Mouse (Mus musculus): ENCODE data around the gene Tmem69.

The Tmem69 gene

GRCm38 (mm10) chr4:116555413-116556300, at the start of gene Tmem69:
TSS of gene Tmem69 (minus strand) at chr4:116555936.
- peak; percentile 86 for DNase-seq

- peak; percentile 93 for DNase-seq
These were observed 41.5 kb upstream of the Tmem69 start for GRCm38 (mm10) chr4:116596978-116597881.

- DNase-seq, result peak; percentile 13
These were observed 40.6 kb upstream of the Tmem69 start, which contains the start of gene Ccdc17 for GRCm38 (mm10) chr4:116596379-116596778. TSS of gene Ccdc17 (plus strand) at chr4:116596654.

GRCm38 (mm10) chr4:116595793-116596192, 40.1 kb upstream of the Tmem69 start:
- no peak for DNase-seq

GRCm38 (mm10) chr4:116558151-116558882, 2.6 kb upstream of the Tmem69 start:
- no peak for DNase-seq

GRCm38 (mm10) chr4:116557306-116558121, 1.8 kb upstream of the Tmem69 start, which contains the start of gene Gpbp1l1:
TSS of gene Gpbp1l1 (plus strand) at chr4:116557658.
- DNase-seq, result peak; percentile 98

GRCm38 (mm10) chr4:116556561-116557305, 997 bp upstream of the Tmem69 start:
- peak; percentile 95 for DNase-seq

GRCm38 (mm10) chr4:116553035-116553434, 2.7 kb downstream of the Tmem69 start:
- no peak for DNase-seq

GRCm38 (mm10) chr4:116550432-116550831, 5.3 kb downstream of the Tmem69 start:
- no peak for DNase-seq

- DNase-seq, result no peak
These were observed 18.0 kb downstream of the Tmem69 start for GRCm38 (mm10) chr4:116537737-116538136.

- DNase-seq, result no peak
These were observed 19.4 kb downstream of the Tmem69 start for GRCm38 (mm10) chr4:116536351-116536750.

- DNase-seq, result no peak
These were observed 24.6 kb downstream of the Tmem69 start for GRCm38 (mm10) chr4:116531109-116531508.

- peak; percentile 96 for DNase-seq
These were observed 48.1 kb downstream of the Tmem69 start, which contains the start of gene Ipp for GRCm38 (mm10) chr4:116507425-116508218. TSS of gene Ipp (plus strand) at chr4:116507549.

- DNase-seq, result no peak
These were observed 48.8 kb downstream of the Tmem69 start for GRCm38 (mm10) chr4:116506886-116507424.

All from kidney, adult 18-20 months (tissue).